Mouse (Mus musculus) right cerebral cortex, postnatal 10 days (tissue): ENCODE results near the gene Lep.

Experiments
- DNase-seq, 2 experiments: peaks; one replicate each; pipeline ENCODE4 v3.0.0; 2021; ENCODE audit warnings: low spot score in 2 of 2

Lep gene

DNA sequence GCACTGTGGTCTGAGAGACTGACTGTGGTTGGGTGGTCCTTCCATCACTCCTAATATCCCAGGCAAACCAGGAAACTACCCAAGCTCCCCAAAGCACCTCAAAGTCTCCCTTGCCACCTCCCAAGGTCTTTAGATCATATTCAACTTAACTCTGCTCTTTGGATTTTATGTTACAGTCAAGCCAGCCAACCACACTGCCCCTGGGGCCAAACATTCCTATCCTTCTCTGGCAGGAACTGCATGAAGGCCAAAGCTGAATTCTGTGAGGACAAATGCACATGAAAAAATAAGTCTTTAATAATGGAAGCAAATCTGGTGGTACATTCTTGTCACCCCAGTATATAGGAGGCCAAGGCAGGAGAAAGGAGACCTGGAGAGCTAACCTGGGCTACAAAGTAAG lies 16.0 kb upstream of the Lep start:
- DNase-seq = no peak

- DNase-seq = no peak
Observed at GRCm38 (mm10) chr6:29049926-29050325, 10.1 kb upstream of the Lep start.

GRCm38 (mm10) chr6:29052188-29052587 lies 7.8 kb upstream of the Lep start:
- no peak for DNase-seq

DNA sequence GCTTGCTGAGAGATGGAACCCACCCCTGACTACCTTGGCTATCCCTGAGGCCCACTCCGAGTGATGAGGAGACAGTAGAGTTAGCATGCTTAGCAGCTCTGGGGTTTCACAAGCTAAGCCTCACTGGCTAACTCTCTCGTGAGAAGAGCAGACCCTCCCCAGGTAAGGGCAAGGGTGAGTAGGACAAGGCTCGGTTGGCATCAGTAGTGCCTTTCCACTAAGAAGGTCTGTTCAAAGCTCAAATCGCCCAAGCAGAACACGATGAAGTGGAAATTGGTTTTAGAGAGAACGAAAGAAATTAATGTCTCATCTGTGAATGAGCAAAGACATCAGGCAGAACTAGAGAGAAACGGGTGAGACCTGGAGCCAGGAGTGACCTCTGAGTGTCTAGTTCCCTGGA lies 6.8 kb upstream of the Lep start:
- no peak for DNase-seq

GRCm38 (mm10) chr6:29056377-29056776 lies 3.6 kb upstream of the Lep start:
- no peak for DNase-seq

GRCm38 (mm10) chr6:29066389-29066790 lies 6.4 kb downstream of the Lep start:
- no peak for DNase-seq

DNA sequence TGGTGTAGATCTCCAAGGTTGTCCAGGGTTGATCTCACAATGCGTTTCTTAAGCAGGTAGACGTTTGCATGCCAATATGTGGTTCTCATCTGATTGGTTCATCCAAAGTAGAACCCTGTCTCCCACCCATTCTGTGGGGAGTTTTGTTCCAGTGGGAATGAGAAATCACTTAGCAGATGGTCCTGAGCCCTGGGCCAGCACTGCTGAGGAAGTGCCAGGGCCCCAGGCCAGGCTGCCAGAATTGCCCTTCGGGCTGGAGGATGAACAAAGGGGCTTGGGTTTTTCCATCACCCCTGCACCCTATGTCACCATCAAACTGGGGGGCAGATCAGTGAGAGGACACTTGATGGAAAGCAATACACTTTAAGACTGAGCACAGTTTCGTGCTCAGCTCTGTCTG lies 12.2 kb downstream of the Lep start:
- DNase-seq = no peak

GRCm38 (mm10) chr6:29073462-29074132 lies 13.6 kb downstream of the Lep start:
- no peak for DNase-seq

GRCm38 (mm10) chr6:29074133-29074469 lies 14.1 kb downstream of the Lep start:
- DNase-seq = no peak

GRCm38 (mm10) chr6:29079291-29079690 lies 19.3 kb downstream of the Lep start:
- DNase-seq = peak; percentile 76 to 87

- DNase-seq = no peak
Observed at GRCm38 (mm10) chr6:29081826-29082363, 21.9 kb downstream of the Lep start.

DNA sequence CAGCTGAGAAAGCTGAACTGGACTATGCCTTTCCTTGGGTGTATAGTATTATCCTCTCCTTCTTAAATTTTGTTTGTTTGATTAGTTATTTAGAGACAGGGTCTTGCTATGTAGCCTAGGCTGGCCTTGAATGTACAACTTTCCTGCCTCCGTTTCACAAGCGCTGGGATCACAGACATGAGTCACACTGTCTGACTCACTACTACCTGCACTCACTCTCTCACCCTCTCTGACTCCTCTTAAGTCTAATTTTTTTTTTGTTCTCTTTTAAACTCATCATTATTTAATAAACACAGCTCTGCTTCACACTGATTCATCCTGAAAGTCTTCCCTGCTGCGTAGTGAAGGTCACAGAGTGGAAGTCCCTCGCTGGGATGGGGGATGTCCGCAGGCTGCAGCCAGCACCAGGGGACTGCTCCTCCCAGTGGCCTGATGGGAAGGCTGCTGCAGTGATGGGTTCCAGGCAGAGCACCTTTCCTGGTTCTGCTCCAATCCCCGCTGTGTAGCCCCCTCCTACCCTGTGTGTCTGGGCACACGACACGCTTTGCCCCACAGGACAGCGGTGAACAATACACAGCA lies 22.8 kb downstream of the Lep start:
- DNase-seq = no peak

DNA sequence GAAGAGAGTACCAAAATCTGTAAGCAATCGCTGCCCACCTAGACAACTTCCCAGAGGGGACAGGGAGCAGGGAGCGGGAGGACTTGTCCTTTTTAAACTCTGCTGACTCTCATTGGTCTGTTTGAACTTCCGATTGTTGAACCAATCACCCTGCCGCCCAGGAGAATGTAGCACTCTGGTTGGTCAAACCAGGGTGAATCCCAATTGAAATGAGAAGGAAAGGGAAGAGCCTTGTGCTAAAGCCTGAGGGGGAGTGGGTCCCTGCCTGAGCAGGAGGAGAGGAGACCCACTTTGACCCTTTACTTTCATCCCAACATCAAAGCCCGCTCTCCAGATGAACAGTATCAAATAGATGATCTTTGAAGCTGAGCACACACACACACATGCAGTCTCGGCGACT lies 24.4 kb downstream of the Lep start:
- DNase-seq = no peak

- DNase-seq = no peak
Observed at GRCm38 (mm10) chr6:29087921-29088709, 28.1 kb downstream of the Lep start.

- DNase-seq = no peak
Observed at GRCm38 (mm10) chr6:29092234-29092633, 32.2 kb downstream of the Lep start.

DNA sequence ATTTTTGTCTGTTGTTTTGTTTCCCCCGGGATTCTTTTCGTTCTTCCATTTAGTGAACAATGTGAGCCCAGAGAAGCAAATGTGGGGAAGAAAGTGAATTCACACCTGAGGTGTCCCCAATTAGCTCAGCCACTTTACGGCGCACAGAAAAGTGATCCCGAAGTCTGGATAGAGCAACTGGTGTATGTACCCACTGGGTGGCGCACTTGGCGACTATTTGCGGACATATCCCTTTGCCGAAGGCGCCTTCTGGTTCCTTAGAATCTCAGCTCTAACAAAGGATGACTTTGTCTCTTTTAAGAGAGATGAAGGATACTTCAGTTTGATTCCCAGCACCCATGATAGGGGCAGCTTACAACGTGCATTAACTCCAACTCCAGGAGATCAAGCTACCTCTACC lies 32.9 kb downstream of the Lep start:
- no peak for DNase-seq

DNA sequence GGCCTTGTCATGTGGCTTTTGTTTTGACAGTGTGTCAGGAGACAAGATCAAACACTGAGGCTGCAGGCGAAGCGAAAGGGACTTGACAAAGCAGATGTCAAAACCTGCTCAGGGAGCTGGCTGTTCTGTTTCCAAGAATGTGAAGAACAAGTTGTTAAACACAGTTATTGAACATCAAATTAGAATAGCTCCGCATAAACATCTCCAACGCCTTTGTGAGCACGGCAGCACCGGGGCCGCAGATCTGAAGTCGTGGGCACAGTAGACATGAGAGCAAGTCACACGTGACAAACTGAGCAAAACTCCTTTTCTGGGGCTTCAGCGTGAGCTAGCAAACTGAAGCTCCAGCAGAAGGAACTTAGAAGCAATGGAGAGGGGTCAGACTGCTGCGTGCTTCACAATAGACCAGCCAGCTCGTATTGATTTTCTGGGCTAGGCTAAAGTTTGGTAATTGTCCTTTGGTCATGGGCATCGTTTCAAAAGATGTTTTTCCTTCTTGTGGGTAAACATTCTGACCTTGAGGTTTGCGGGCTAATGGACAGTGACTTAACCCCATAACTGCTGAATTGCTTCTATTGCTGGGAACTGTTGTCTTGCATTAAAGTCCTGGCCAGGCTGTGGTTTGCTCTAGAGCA lies 39.6 kb downstream of the Lep start:
- DNase-seq = peak; percentile 43 to 50

- peak; percentile 58 to 79 for DNase-seq
Observed at GRCm38 (mm10) chr6:29100423-29100822, 40.4 kb downstream of the Lep start.

GRCm38 (mm10) chr6:29101248-29101864 lies 41.3 kb downstream of the Lep start:
- DNase-seq = peak; percentile 52 to 70

DNA sequence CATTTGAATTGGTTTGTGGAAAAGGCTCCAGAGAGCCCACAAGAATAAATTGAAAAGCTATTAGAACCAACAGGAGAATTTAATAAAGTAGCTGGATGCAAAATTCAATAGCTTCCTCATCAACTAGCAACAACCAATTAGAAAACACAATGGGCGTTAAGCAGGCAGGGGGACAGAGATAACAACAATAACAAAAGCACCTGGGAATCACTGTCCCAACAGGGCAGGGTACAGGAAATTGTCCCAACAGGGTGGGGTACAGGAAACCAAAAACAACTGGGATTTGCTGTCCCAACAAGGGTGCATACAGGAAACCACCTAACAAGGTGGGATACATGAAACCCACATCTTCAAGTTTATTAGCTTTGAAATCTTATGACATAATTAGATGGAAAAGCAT lies 48.4 kb downstream of the Lep start:
- no peak for DNase-seq

GRCm38 (mm10) chr6:29111501-29111900 lies 51.5 kb downstream of the Lep start:
- DNase-seq = no peak

- no peak for DNase-seq
Observed at GRCm38 (mm10) chr6:29115756-29116155, 55.7 kb downstream of the Lep start.
